Mouse (Mus musculus) liver, embryonic 15.5 days (tissue): ENCODE data around the gene Lmntd2. TPM values are rescaled to one million over a fixed set of nuclear protein-coding genes. Genes with fewer than 3 reads are reported as not detected.
"Not testable (repeated sequence)": the region's sequence is repeated elsewhere in the genome, so short reads cannot be mapped to it uniquely, and the experiment has no call there.

Experiments
- ATAC-seq: fragments of 200-750 bp; cut with Nextera tagmentation; 2 replicates; pipeline ENCODE4 v1.8.0; 2017; ENCODE audit warnings: moderate number of reproducible peaks, mild to moderate bottlenecking, moderate library complexity; ENCODE audit not compliant: insufficient read depth
- H3K27ac ChIP-seq: fragments of 300-500 bp; sonication (generic); replicated peaks from 2 replicates; pipeline ENCODE4 v1.5.1; 2015; ENCODE audit warnings: mild to moderate bottlenecking, inconsistent platforms
- H3K27me3 ChIP-seq: fragments of 300-500 bp; sonication (generic); 2 replicates; pipeline ENCODE4 v1.6.1; 2015; ENCODE audit warnings: mild to moderate bottlenecking, inconsistent platforms
- H3K36me3 ChIP-seq: fragments of 300-500 bp; sonication (generic); replicated peaks from 2 replicates; pipeline ENCODE4 v1.6.1; 2015; ENCODE audit warnings: moderate library complexity, mild to moderate bottlenecking, inconsistent platforms
- H3K4me1 ChIP-seq: fragments of 300-500 bp; sonication (generic); replicated peaks from 2 replicates; pipeline ENCODE4 v1.6.1; 2015; ENCODE audit warnings: inconsistent platforms
- H3K4me2 ChIP-seq: fragments of 300-500 bp; sonication (generic); 2 replicates; pipeline ENCODE4 v1.6.1; 2015; ENCODE audit warnings: moderate library complexity, mild to moderate bottlenecking, inconsistent platforms
- H3K4me3 ChIP-seq: fragments of 300-500 bp; sonication (generic); replicated peaks from 2 replicates; pipeline ENCODE4 v1.5.1; 2015; ENCODE audit warnings: mild to moderate bottlenecking, inconsistent platforms
- H3K9ac ChIP-seq: fragments of 300-500 bp; sonication (generic); 2 replicates; pipeline ENCODE4 v1.6.1; 2015; ENCODE audit warnings: moderate library complexity, mild to moderate bottlenecking, inconsistent platforms
- H3K9me3 ChIP-seq: fragments of 300-500 bp; sonication (generic); replicated peaks from 2 replicates; pipeline ENCODE4 v1.6.1; 2016; ENCODE audit warnings: inconsistent platforms
- WGBS: fragments of 180-500 bp; shearing (Covaris S2); methylation state at CpG from one replicate; pipeline ENCODE4 v1.1.7; 2015; ENCODE audit warnings: mixed read lengths; ENCODE audit not compliant: insufficient replicate concordance; 5-methylcytosine and 5-hydroxymethylcytosine counted together
- polyA plus RNA-seq: library from polyadenylated mRNA; unstranded; fragments of >200 nt; fragmentation: Nextera tagmentation; extraction: Ambion mirVana; gene quantifications from 2 replicates; pipeline ENCODE4 v1.2.1, GENCODE M21; 2015

Lmntd2 gene
- 0.60 and 0.91 TPM in 2 replicates for polyA plus RNA-seq

GRCm38 (mm10) chr7:141213605-141214235 is at the start of gene Lmntd2:
Gene Lmntd2 (minus strand): TSS chr7:141214080.
- H3K4me1 ChIP-seq = peaks cover 97% of the 10 kb centered on the region
- H3K27ac ChIP-seq = peak within 1 kb of the TSS; percentile 92
- peak within 1 kb of the TSS; percentile 100 for H3K4me2 ChIP-seq
- ATAC-seq = no peak
- peaks cover 16% of the 10 kb centered on the region for H3K36me3 ChIP-seq
- H3K9me3 ChIP-seq = no peaks in the 10 kb centered on the region
- 0 out of 2 replicates have a peak, but pooled peaks cover 4% of the 10 kb centered on the region for H3K27me3 ChIP-seq
- H3K9ac ChIP-seq = peak within 1 kb of the TSS; percentile 57
- peak within 1 kb of the TSS; percentile 80 for H3K4me3 ChIP-seq
- 88% methylated on average over 11 of the region's 11 CpGs for WGBS

GRCm38 (mm10) chr7:141263640-141264039 is 49.8 kb upstream of the Lmntd2 start:
- no peak for ATAC-seq
- WGBS = 91% methylated on average over 13 of the region's 13 CpGs

GRCm38 (mm10) chr7:141261480-141261879 is 47.6 kb upstream of the Lmntd2 start:
- Histone ChIP-seq H3K27ac (no peak overlapping the region), H3K4me2 (no peak overlapping the region), H3K9me3 (no peaks in the 10 kb centered on the region), H3K36me3 (peaks cover 82% of the 10 kb centered on the region), H3K4me3 (no peak overlapping the region), H3K9ac (no peak overlapping the region), H3K4me1 (peaks cover 17% of the 10 kb centered on the region), H3K27me3 (no peaks in the 10 kb centered on the region)
- ATAC-seq = no peak
- 83% methylated on average over 3 of the region's 3 CpGs for WGBS

More at GRCm38 (mm10) chr7:141263640-141264039, 49.8 kb upstream of the Lmntd2 start:
- Histone ChIP-seq H3K27ac (no peak overlapping the region), H3K27me3 (peaks cover under 1% of the 10 kb centered on the region; the same call in 1 of the 2 replicates), H3K4me2 (no peak overlapping the region), H3K36me3 (peaks cover 61% of the 10 kb centered on the region), H3K9ac (no peak overlapping the region), H3K4me1 (peaks cover 20% of the 10 kb centered on the region), H3K9me3 (no peaks in the 10 kb centered on the region), H3K4me3 (no peak overlapping the region)

GRCm38 (mm10) chr7:141256159-141256558 is 42.3 kb upstream of the Lmntd2 start:
- H3K27me3 ChIP-seq = no peaks in the 10 kb centered on the region
- H3K27ac ChIP-seq = no peak overlapping the region
- no peaks in the 10 kb centered on the region for H3K4me1 ChIP-seq
- H3K9me3 ChIP-seq = no peaks in the 10 kb centered on the region
- no peak overlapping the region for H3K4me2 ChIP-seq
- ATAC-seq = no peak
- no peak overlapping the region for H3K9ac ChIP-seq
- H3K36me3 ChIP-seq = peaks cover 97% of the 10 kb centered on the region
- H3K4me3 ChIP-seq = no peak overlapping the region
- whole genome bisulfite sequencing = 76% methylated on average over 10 of the region's 10 CpGs

- WGBS = 81% methylated on average over 4 of the region's 4 CpGs
- H3K36me3 ChIP-seq = peaks cover 98% of the 10 kb centered on the region
Observed at GRCm38 (mm10) chr7:141250486-141250885, 36.6 kb upstream of the Lmntd2 start.

GRCm38 (mm10) chr7:141231551-141231950 is 17.7 kb upstream of the Lmntd2 start:
- no peak for ATAC-seq
- H3K4me2 ChIP-seq = no peak overlapping the region
- 84% methylated on average over 10 of the region's 10 CpGs for WGBS
- H3K27me3 ChIP-seq = no peaks in the 10 kb centered on the region
- no peak overlapping the region for H3K27ac ChIP-seq
- peaks cover 26% of the 10 kb centered on the region for H3K4me1 ChIP-seq
- H3K9me3 ChIP-seq = no peaks in the 10 kb centered on the region
- H3K36me3 ChIP-seq = peaks cover 60% of the 10 kb centered on the region
- H3K9ac ChIP-seq = no peak overlapping the region
- no peak overlapping the region for H3K4me3 ChIP-seq

More at GRCm38 (mm10) chr7:141250486-141250885, 36.6 kb upstream of the Lmntd2 start:
- H3K9me3 ChIP-seq, H3K9ac ChIP-seq, ATAC-seq, H3K4me1 ChIP-seq, H3K27ac ChIP-seq, H3K4me3 ChIP-seq, H3K4me2 ChIP-seq, H3K27me3 ChIP-seq: not testable (repeated sequence)

GRCm38 (mm10) chr7:141231111-141231510 is 17.2 kb upstream of the Lmntd2 start:
- Histone ChIP-seq H3K4me3 (no peak overlapping the region; the same call in 1 of the 2 replicates), H3K9ac (no peak overlapping the region), H3K27me3 (no peaks in the 10 kb centered on the region), H3K36me3 (peaks cover 58% of the 10 kb centered on the region), H3K9me3 (no peaks in the 10 kb centered on the region), H3K4me2 (no peak overlapping the region), H3K27ac (no peak overlapping the region), H3K4me1 (peaks cover 26% of the 10 kb centered on the region)
- 77% methylated on average over 3 of the region's 3 CpGs for WGBS
- no peak for ATAC-seq

- Histone ChIP-seq H3K36me3 (peaks cover 52% of the 10 kb centered on the region), H3K4me2 (peak overlapping the region; percentile 72), H3K9me3 (no peaks in the 10 kb centered on the region), H3K4me3 (peak overlapping the region; percentile 71), H3K9ac (no peak overlapping the region), H3K4me1 (peaks cover 26% of the 10 kb centered on the region), H3K27me3 (no peaks in the 10 kb centered on the region), H3K27ac (no peak overlapping the region)
- no peak for ATAC-seq
- WGBS = 86% methylated on average over 4 of the region's 4 CpGs
Observed at GRCm38 (mm10) chr7:141230570-141230969, 16.7 kb upstream of the Lmntd2 start.

GRCm38 (mm10) chr7:141229702-141230101 is 15.8 kb upstream of the Lmntd2 start:
- WGBS = 32% methylated on average over 6 of the region's 6 CpGs
- Histone ChIP-seq H3K36me3 (peaks cover 44% of the 10 kb centered on the region), H3K27ac (peak overlapping the region; percentile 91; the same call in 1 of the 2 replicates), H3K27me3 (no peaks in the 10 kb centered on the region), H3K4me2 (peak overlapping the region; percentile 72), H3K9me3 (no peaks in the 10 kb centered on the region), H3K4me3 (peak overlapping the region; percentile 71), H3K9ac (peak overlapping the region; percentile 85), H3K4me1 (peaks cover 26% of the 10 kb centered on the region)
- ATAC-seq = no peak

GRCm38 (mm10) chr7:141228279-141229067 is 14.6 kb upstream of the Lmntd2 start, which contains the start of gene Phrf1:
Gene Phrf1 (plus strand): TSS chr7:141228784.
- Histone ChIP-seq H3K9ac (peak within 1 kb of the TSS; percentile 85), H3K4me1 (peaks cover 26% of the 10 kb centered on the region), H3K36me3 (peaks cover 31% of the 10 kb centered on the region), H3K27me3 (no peaks in the 10 kb centered on the region), H3K4me2 (peak within 1 kb of the TSS; percentile 72), H3K27ac (peak within 1 kb of the TSS; percentile 91), H3K9me3 (no peaks in the 10 kb centered on the region), H3K4me3 (peak within 1 kb of the TSS; percentile 71)
- peak; percentile 90 for ATAC-seq
- under 1% methylated on average over 76 of the region's 76 CpGs for WGBS

- peak overlapping the region; percentile 61; the same call in 1 of the 2 replicates for H3K27ac ChIP-seq
- no peaks in the 10 kb centered on the region for H3K9me3 ChIP-seq
- peaks cover 31% of the 10 kb centered on the region for H3K4me1 ChIP-seq
- H3K27me3 ChIP-seq = no peaks in the 10 kb centered on the region
- peak overlapping the region; percentile 71 for H3K4me3 ChIP-seq
- peak overlapping the region; percentile 85; the same call in 1 of the 2 replicates for H3K9ac ChIP-seq
- peaks cover 24% of the 10 kb centered on the region for H3K36me3 ChIP-seq
- ATAC-seq = no peak
- 73% methylated on average over 4 of the region's 4 CpGs for WGBS
- H3K4me2 ChIP-seq = peak overlapping the region; percentile 72
Observed at GRCm38 (mm10) chr7:141227796-141228195, 13.9 kb upstream of the Lmntd2 start.
